Mouse (Mus musculus): ENCODE measurements around the gene Smpd3.

GRCm38 (mm10) chr8:106210821-106211345 is 126.9 kb downstream of the Smpd3 start, which contains the start of the genes Slc7a6os and Prmt7:
- 0 out of 2 replicates have a peak, but pooled peaks have one; percentile 46 for TF ChIP-seq CTCF (IDR thresholded peaks at IDR 0.05; ENCODE audit: borderline replicate concordance, control insufficient read depth, extremely low read depth, insufficient read depth, low read length, poor library complexity)
- TF ChIP-seq POLR2A (IDR thresholded peaks at IDR 0.05; ENCODE audit: control insufficient read depth, extremely low read depth, insufficient read depth, low read length, poor library complexity): peak; percentile 64
